Mouse (Mus musculus): ENCODE measurements around the gene Rack1.

The Rack1 gene

GRCm38 (mm10) chr11:48795221-48795620, 4.9 kb upstream of the Rack1 start:
- DNase-seq (ENCODE audit: low read depth, low spot score) = no peak

DNA sequence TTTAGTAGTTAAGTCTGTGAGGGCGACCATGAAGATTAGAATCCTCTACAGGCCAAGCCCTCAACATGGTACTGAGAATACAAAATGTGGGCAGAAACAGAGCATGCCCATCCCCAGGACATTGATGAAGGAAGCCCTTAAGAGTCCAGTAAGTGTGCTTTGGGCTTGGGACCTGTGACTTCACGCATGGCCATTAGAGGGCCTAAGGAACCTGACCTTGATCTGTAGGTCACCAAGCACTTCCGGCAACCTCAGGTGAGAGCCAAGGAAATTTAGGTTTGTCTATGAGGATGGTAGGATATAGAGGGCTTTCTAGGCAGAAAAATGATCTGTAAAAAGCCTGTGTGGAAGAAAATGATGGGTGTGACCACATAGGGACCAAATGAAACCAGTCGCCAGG, 3.8 kb upstream of the Rack1 start:
- DNase-seq (ENCODE audit: low read depth, low spot score) = no peak

DNA sequence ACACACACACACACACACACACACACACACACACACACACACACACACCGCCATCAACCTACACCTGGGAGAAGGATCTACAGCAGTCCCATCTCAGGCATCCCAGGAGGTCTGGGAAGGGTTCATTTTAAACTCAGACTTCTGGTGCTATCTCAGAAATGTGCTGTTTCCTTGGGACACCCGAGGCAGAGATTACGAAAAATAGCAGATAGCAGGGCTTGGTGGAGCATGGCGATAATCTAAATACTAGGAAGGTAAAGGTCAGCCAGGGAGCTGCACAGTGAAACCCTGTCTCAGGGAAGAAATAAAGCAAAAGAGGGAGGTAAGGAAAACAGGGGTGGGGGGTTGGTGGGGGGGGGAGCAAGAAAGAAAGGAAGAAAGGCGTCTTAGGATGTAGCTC, 2.8 kb upstream of the Rack1 start:
- no peak for DNase-seq (ENCODE audit: low read depth, low spot score)

DNA sequence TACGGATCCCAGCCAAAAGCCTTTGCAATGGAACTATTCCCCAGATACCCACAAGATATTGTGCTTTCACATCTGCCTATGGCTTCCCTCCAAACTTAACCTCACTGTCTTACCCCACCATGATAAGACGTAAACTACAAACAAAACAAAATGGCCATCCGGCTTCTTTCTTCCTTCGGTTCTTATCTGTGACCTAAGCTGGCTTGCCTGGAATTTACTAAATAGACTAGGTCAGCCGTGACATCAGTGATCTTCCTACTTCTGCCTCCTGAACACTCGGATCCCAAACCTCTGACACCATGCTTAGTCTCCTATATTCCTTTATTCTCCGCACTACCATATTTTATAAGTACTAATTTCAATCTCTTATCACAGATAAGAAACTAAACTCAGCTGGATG, 1.8 kb upstream of the Rack1 start:
- DNase-seq (ENCODE audit: low read depth, low spot score) = no peak

GRCm38 (mm10) chr11:48798984-48799920, 880 bp upstream of the Rack1 start:
- DNase-seq (ENCODE audit: low read depth, low spot score) = no peak

DNA sequence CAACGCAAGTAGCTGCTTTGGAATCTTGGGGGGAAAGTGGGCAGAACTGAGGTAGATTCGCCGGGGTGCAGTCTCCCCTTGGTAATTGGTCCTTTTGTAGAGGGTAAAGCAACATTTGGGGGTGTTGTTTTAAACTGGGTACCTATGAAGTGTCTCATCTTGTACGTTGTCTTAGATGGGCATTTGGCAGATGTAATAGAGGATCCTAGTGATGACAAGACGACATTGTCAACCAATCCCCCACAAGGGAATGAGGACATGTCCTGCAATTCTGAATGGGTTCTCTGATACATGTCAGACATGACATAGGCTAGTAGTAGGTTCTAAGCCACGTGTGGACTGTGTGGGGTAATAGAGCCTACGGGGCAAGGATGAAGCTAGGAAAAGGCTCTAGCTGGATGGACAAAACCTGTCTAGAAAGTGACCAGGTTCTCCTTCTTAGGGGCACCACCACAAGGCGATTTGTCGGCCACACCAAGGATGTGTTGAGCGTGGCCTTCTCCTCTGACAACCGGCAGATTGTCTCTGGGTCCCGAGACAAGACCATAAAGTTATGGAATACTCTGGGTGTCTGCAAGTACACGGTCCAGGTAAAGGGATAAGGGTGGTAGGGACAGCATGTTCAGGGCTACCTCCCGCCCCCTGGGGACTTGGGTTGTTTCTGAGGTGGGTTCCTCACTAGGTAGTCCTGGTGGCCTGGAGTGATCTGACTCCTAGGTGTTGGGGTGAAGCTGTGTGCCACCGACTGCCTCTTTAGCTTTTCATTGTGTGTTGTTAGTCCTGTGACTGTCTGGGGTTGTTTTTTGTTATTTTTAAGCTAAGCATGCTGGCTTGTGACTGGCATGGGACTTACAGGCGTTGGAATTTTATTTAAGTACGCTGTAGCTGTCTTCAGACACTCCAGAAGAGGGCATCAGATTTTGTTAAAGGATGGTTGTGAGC, 2.0 kb downstream of the Rack1 start:
- no peak for DNase-seq (ENCODE audit: low read depth, low spot score)

DNA sequence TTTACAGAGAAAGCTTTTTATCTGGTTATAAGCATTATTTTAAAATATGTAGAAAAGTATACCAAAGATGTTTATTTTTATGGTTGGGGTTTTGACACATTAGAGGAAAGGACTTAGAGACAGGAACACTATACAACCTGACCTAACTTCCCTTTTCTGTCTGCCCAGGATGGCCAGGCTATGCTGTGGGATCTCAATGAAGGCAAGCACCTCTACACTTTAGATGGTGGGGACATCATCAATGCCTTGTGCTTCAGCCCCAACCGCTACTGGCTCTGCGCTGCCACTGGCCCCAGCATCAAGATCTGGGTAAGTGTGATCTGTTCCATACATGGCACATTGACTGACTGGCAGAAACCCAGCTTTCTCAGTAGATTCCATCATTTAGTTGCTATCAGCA, 3.9 kb downstream of the Rack1 start:
- DNase-seq (ENCODE audit: low read depth, low spot score) = no peak

DNA sequence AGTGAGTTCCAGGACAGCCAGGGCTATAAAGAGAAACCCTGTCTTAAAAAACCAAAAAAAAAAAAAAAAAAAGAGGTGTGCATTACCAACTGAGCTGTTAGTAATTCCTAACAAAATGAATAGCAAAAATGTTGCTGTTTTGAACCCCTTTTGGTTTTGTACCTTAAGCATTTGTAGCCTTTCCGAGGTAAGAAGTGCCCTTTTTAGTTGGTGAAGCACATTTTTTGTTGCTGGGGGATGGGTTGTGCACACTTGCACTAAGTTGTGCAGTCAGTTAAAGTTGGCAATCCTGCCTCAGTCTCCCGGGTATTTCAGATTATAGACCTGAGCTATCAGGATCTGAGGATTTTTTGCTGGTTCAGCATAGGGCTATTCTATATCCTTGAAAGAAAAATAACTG, 4.8 kb downstream of the Rack1 start:
- DNase-seq (ENCODE audit: low read depth, low spot score) = no peak

GRCm38 (mm10) chr11:48806856-48807562, 6.9 kb downstream of the Rack1 start:
- DNase-seq (ENCODE audit: low read depth, low spot score) = no peak

DNA sequence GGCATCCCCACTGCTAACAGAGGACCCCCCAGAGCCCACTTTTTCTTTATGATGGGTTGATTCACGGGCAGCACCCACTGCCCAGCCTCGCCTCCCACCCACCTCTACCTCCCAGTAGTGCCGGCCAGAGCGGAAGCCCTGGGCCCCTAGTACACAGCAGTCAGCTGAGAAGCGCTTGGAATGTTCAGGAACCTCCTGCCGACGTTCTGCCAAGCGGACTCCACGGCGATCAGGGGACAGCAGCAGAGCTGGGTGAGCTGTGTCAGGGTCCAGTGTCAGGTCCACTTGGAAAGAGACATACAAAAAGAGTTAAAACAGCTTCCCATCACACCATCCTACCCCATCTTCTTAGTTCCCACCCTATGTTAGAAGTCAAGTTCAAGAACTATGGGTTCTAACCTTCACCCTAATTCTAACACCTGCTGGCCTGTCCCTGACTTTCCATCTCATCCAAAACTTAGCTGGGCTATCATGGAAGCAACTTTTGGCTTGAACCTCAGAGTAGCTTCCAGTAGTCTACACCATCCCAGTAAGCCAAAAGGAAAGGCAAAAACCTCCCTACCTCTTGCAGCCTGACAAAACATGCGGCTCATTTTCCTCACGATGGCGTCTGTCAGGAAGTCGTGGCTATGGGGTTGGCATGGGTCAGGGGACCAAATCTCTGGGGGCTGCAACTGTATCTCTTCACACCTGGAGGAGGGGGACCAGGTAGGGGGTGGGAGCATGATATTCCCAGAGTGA, 7.6 kb downstream of the Rack1 start:
- DNase-seq (ENCODE audit: low read depth, low spot score) = no peak

DNA sequence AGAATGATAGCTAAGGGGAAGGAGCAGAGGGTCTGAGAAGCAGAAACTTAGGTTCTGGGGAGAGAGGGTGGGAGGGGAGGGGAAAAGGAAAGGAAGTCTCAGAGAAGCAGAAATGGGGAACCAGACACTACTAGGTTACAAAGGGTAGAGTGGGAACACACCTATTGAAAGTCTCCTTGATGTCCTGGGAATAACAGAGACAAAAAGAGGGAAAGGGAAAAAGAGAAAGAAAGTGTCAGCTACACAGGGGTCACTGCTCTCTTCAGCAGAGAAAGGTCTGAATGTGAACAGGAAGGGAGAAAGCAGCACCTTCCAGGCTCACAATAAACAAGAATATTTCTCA, 8.1 kb downstream of the Rack1 start:
- DNase-seq (ENCODE audit: low read depth, low spot score) = no peak

DNA sequence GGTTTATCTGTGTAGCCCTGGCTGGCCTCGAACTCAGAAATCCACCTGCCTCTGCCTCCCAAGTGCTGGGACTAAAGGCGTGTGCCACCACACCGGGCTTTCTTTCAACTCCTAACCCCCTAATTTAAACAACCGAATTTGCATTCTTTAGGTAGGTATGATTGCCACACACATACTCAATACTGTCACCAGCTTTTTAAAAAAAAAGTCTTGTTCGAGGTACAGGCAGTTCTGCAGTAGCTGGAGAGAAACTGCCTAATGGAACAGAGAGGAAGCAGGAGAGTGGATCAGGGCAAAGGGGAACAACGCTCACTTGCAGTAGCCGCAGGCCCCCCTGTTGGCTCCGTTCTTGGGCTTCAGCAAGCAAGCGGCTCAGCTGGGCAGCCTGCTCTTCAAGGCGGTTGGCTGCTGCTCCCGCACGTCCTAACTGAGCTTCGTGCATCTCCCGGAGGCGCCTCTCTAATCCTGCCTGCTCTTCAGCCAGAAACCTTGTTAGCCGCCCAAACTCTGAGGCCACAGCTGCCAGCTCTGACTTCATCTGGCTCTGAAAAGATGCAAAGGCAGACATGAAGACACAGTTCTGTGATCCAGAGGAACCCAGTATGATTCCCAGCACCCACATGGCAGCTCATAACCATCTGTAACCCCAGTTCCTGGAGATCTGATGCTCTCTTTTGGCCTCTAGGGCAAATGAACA, 8.8 kb downstream of the Rack1 start:
- no peak for DNase-seq (ENCODE audit: low read depth, low spot score)

GRCm38 (mm10) chr11:48809434-48809830, 9.3 kb downstream of the Rack1 start:
- DNase-seq (ENCODE audit: low read depth, low spot score) = no peak

- DNase-seq (ENCODE audit: low read depth, low spot score) = no peak
These were observed 10.0 kb downstream of the Rack1 start for GRCm38 (mm10) chr11:48810142-48810541.

DNA sequence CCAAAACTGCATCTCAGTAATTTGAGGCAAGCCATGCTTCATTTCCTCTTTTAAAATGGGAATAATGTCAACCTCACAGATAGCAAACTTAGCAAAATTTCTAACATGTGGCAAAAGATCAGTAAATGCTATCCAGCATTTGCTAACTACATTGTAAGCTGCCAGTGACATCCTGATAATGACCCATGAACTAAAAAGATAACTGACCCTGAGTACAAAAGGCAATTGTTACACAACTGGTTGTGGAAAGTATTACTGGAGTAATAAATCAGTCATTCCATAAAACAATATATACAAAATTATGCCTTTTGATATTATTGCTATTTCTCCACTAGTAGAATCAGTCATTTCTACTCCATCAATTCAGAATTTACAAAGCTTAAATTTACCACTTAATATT, 13.7 kb downstream of the Rack1 start:
- DNase-seq (ENCODE audit: low read depth, low spot score) = no peak

DNA sequence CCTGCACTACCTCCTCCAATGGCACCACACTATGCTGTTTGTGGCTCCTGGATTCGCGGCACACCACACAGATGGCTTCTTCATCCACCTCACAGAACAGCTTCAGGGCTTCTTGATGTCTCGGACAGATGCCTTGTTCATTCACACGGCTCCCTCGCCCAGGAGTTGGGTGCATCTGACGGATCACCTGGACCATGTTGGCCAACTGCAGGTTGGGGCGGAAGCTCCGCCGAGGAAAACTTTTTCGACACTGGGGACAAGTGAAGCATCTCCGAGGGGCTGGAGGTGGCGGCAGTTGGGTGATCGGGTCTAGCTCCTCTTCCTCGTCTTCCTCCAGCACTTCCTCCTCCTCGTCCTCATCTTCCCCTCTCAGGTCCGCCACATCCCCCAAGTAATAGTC, 15.7 kb downstream of the Rack1 start:
- no peak for DNase-seq (ENCODE audit: low read depth, low spot score)

GRCm38 (mm10) chr11:48816281-48816781, 16.2 kb downstream of the Rack1 start:
- DNase-seq (ENCODE audit: low read depth, low spot score) = no peak

DNA sequence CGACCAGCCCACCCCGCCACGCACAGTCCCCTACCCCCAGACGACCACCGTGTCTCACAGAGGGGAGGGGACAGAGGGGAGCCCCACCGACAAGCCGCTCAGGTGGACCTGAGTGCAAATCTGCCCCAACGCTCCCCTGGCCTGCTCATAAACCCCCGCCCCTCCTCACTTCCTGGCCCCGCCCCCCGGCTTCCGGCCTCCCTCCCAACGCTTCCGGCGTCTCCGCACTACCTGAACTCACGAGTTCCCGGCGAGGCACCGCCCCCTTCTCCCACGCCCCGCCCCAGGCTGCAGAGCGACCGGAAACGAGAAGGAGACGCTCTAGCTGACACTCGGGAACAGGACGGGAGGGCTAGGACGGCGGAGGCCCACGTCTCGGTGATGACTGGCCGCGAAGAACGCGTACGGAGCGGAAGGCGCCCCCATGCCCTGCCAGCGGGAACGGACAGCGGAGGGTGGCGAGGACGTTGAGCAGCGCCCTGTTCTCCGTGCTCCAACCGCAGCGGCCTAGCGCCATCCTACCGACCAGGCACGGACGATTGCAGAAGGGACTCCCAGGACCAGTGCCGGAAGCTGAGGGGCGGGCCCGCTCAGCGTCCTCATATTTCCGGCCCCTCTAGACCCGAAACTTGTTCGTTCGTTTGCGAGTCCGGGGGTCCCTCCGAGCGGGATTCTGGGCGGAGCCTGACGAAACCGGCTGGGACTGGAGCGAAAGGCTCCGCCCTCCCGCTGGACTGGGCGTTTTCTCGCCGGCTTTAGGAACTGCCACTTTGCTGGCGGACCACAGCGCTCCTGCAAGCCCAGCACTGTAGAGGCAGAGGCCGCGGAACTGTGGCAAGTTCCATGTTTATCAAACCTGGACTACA, 16.9 kb downstream of the Rack1 start, which contains the start of gene Trim41:
Gene Trim41, minus strand, starts transcription at position 554 of the 866 bp plus-strand sequence.
- peak; percentile 97 for DNase-seq (ENCODE audit: low read depth, low spot score)

GRCm38 (mm10) chr11:48817794-48818193, 17.7 kb downstream of the Rack1 start:
- DNase-seq (ENCODE audit: low read depth, low spot score) = no peak

All from skeletal muscle tissue, adult 2 months (tissue).